Mouse (Mus musculus) mesoderm, embryonic 11.5 days (tissue): ENCODE measurements around the gene Uty.
A peak's percentile ranks its signal among the peaks of the same experiment; 100 is the strongest.

Source experiments
- DNase-seq: peaks from one replicate; pipeline ENCODE4 v3.0.0-alpha.2; 2012; ENCODE audit warnings: low read depth, low spot score

Uty gene

GRCm38 (mm10) chrY:1245426-1245863 is at the start of gene Uty:
Uty (minus strand) TSS chrY:1245759.
- peak; percentile 73 for DNase-seq

- DNase-seq: no peak
Measured at GRCm38 (mm10) chrY:1293708-1294107, 48.1 kb upstream of the Uty start.

- DNase-seq: peak; percentile 80
Measured at GRCm38 (mm10) chrY:1286171-1286795, 40.7 kb upstream of the Uty start, which contains the start of gene Ddx3y. Ddx3y (minus strand) TSS chrY:1286629.

GRCm38 (mm10) chrY:1285735-1286134 is 40.2 kb upstream of the Uty start:
- peak; percentile 6 for DNase-seq

GRCm38 (mm10) chrY:1246117-1246516 is 558 bp upstream of the Uty start:
- DNase-seq: no peak

GRCm38 (mm10) chrY:1244940-1245339 is 619 bp downstream of the Uty start:
- DNase-seq: peak; percentile 5

- DNase-seq: no peak
Measured at GRCm38 (mm10) chrY:1244421-1244820, 1.1 kb downstream of the Uty start.

GRCm38 (mm10) chrY:1220001-1220400 is 25.6 kb downstream of the Uty start:
- DNase-seq: no peak

GRCm38 (mm10) chrY:1178476-1178875 is 67.1 kb downstream of the Uty start:
- no peak for DNase-seq

GRCm38 (mm10) chrY:1163054-1163453 is 82.5 kb downstream of the Uty start:
- no peak for DNase-seq

- no peak for DNase-seq
Measured at GRCm38 (mm10) chrY:1116153-1116552, 129.4 kb downstream of the Uty start.

GRCm38 (mm10) chrY:1114016-1114415 is 131.5 kb downstream of the Uty start:
- DNase-seq: no peak
